Mouse (Mus musculus): ENCODE data around the gene Vdr. TPM values are rescaled to one million over a fixed set of nuclear protein-coding genes. Genes with fewer than 3 reads are reported as not detected.

Vdr gene
- total RNA-seq, 2 experiments from 2014 or later, result 0.35 to 0.61 TPM

DNA sequence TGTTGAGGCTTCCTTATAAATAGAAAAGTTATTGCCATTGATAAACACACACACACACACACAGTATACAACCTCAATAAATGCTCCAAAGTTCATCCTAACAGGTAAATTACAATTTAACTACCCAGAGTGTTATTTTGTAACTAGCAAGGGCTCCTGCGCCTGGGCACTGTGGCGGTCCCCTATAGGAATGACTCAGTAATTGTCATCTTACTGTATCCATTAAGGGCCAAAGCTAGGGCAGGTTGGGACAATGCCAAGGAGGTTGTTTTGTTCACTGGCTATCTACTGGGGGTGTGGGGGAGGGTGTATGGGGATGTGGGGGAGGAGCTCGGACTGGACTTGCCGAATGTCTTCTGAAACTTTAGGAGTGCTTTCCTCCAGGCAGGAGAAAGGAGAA, 16.6 kb upstream of the Vdr start:
- DNase-seq (ENCODE audit: low spot score in 2 of 2), result no peak
- intact Hi-C loops (cut with DNase I), result no loop called here

DNA sequence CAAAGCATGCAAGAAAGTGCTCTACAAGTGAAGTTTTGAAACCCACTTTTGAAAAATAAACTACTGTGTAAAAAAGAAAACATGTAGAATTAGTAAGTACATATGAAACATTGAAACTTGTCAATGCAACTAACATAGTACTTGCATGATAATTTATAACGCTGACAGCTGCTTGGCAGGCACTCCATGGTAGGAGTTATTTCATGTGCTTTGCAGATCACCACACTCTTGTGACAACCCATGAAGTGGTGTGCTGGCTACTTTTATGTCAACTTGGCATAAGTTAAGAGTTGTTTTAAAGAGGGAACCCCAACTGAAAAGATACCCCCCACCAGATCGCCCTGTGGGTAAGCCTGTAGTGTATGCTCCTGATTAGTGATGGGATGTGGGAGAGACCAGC, 12.0 kb upstream of the Vdr start:
- no peak for DNase-seq (ENCODE audit: low spot score in 2 of 2)
- intact Hi-C loops (cut with DNase I), result no loop called here

DNA sequence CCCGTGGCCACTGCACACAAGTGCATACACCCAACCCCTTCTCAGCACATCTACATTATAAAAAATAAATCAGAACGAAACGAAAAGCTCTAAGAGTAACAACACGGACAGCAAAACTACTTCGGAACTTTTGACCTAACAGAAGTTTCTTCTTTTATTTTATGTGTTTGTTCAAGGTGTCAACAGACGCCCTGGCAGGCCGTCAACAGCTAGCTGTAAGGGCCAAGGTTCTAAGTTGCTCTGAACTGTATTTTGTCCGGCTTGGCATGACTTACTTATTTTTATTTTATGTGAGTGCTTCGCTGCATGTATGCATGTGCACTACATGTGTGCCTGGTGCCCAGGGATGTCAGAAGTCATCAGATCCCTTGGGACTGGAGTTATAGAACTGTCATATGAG, 11.4 kb upstream of the Vdr start:
- no peak for DNase-seq (ENCODE audit: low spot score in 2 of 2)
- intact Hi-C loops (cut with DNase I), result no loop called here

DNA sequence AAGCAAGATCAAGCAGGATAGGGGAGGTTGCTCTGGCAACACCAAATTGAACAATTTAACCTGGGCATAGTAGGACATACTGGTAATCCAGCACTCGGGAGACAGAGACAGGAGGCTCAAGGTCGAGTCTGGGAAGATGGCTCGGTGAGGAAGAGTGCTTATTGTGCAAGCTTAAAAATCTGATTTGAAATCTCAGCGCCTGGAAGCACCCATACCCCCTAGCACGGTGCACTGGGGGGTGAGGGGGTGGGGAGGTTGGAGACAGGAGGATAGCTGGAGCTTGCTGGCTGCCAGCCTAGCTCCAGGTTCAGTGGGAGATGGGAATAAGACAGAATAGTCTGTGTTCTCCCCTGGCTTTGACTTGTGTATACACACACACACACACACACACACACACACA, 9.9 kb upstream of the Vdr start:
- no peak for DNase-seq (ENCODE audit: low spot score in 2 of 2)
- intact Hi-C loops (cut with DNase I), result no loop called here

DNA sequence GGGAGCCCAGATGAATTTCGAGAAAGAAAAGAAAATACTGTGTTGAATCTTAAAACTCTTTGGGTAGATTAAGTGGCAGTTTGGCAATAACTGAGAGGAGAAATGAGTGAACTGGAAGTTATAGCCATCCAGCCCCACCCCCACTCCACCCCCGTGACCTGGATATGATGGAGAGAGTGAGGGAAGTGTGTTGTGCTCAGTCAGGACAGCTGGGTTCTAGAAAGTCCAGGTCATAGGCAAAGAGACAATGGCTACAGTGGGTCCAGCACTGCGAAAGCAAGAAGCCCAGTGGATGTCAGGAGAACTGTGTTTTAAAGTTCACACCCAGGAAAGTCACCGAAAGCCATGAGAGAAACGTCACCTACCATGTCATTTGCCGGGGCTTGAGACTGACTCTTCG, 8.8 kb upstream of the Vdr start:
- no peak for DNase-seq (ENCODE audit: low spot score in 2 of 2)
- intact Hi-C loops (cut with DNase I), result no loop called here

DNA sequence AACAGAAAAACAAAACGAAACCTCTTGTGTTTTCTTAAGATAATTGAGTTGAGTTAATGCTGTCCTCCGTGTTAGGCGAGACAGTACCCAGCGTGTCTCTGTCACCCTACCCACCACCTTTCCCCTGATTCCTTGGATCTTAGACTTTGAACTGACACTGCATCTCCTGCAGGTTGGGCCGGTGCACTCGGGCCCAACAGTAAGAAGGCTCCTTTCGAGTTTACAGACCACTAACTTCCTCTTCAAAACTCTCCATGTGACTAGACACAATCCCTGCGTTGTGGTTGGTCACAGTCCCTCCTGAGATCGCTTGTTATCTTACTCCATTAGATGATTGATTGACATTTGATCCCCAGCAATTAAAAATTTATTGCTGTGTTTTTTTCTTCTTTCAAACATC, 7.6 kb upstream of the Vdr start:
- DNase-seq (ENCODE audit: low spot score in 2 of 2), result no peak
- intact Hi-C loops (cut with DNase I), result no loop called here

DNA sequence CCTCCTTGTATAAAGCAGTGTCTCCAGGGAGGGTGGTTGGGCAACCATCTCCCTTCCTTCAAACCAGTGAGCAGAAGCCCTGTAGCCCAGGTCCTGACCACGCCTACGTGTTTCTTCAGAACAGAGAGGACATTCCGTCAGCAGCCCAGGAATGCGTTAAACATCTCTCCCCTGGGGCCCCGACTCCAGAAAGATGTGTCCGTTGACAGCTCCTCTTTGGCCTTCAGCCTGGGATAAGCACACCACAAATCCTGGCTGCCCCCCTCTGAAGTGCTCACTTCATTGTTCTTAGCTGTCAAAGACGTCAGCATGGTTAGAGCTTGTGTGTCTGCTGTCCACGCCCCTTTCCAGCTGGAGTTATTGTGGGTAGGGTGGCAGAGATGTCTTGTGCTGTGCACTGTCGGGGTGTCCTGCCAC, 3.9 kb upstream of the Vdr start:
- DNase-seq (ENCODE audit: low spot score in 2 of 2), result no peak
- intact Hi-C loops (cut with DNase I), result no loop called here

DNA sequence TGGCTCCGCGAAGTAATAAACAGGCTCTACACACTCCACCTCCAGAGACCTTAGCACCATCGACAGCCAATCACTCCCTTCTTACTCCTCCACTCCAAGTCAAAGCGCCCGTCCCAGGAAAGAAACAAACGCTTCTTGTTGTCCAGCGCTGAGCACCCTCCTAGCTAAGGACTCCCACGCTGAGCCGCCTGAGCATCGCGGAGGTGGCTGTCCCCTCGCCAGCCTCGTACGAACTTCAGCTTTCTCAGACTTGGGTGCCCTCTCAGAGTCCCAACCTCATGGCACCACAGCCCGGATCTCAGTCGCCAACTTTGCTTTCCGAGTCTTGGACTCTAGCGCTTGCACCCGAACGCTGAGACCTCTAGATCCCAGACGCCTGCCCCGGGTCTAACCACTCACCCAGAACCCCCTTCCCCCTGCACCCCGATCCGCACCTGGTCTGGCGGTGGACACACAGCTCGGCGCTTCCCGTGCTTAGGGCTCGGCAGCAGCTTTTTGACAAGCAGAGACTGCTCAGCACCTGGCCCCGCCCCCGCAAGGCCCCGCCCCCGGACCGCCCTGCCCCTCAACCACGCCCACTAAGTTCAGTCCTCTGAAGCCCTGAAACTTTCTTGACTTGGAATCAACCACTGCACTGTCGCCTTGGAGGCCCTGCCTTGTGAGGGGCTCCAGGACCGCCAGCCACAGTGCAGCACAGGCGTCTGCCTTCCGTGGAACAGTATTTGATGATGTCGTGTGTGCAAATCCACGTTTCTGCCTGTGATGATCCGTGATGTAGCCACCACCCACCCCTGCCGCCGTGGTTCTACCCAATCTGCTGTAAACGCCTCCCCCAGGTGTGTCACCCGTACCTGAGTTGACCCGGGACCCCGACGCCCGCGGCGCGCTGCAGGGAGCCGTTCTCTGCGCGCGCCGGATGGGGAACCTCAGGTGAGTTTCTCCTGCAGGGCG, 2.4 kb downstream of the Vdr start:
- intact Hi-C loops (cut with DNase I), result no loop called here
- DNase-seq (ENCODE audit: low spot score in 2 of 2), result peak; percentile 6 to 17

DNA sequence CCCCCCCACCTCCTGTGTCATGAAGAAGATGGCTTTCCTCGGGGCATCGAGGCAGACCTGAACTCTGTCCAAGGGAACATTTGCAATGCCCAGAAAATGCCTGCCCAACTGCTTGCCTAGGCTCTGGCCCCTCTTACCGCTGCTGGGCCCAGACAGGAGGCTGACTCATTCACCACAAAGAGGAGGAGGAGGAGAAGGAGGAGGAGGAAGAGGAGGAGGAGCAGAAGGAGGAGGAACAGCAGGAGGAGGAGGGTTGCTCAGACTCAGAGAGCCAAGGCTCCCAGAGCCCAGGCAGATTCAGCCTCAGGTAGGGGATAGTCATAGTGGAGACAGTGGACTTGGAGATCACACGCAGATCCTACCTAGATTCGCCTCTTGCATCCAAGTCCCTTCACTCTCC, 3.2 kb downstream of the Vdr start:
- intact Hi-C loops (cut with DNase I), result no loop called here
- DNase-seq (ENCODE audit: low spot score in 2 of 2), result no peak

DNA sequence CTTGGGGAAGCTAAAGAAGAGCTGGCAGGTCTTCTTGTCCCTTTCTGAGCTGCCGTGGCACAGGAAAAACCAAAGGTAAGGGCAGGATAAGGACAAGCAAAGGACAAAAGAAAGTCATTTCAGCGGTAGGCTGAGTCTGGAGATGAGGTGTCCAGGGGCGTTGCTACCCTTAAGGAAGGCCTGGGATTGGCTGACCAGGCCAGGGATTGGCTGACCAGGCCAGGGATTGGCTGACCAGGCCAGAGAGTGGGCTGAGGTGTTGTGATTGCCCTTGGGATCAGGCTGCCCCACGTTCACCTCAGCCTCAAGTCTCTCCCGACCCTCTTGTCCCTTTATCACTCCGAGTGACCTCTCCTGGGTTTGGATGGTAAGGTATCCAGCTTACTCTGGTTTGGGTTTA, 5.1 kb downstream of the Vdr start:
- no peak for DNase-seq (ENCODE audit: low spot score in 2 of 2)
- intact Hi-C loops (cut with DNase I), result no loop called here

DNA sequence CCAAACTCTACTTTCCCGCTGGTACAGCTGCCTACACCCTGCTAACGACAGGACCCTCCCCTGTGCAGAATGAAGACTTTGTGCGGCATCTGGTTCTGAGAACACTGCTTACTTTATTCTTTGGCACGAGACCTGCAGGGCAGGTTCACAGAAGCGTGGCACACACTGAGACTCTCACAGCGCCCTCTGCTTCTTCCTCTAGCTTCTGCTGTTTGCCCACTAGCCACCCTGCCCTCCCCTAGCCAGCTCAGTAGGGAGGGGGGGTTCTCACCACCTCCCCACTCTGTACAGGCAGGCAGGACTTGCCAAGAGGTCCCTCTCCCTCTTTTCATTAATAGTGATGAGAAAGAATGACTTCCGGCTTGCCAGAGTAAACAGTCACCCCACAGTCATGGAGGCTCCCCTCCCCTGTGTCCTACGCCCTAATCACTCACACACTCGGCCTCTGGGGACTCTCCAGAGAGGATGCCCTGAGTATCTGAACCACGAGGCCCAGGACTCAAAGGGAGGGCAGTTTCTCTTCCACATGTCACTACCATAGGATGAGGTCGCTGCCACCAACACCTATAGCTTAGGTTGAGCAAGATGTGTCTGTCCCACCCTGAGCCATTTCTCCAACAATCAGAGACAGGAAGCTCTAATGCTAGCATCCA, 6.0 kb downstream of the Vdr start:
- intact Hi-C loops (cut with DNase I), result no loop called here
- DNase-seq (ENCODE audit: low spot score in 2 of 2), result no peak

DNA sequence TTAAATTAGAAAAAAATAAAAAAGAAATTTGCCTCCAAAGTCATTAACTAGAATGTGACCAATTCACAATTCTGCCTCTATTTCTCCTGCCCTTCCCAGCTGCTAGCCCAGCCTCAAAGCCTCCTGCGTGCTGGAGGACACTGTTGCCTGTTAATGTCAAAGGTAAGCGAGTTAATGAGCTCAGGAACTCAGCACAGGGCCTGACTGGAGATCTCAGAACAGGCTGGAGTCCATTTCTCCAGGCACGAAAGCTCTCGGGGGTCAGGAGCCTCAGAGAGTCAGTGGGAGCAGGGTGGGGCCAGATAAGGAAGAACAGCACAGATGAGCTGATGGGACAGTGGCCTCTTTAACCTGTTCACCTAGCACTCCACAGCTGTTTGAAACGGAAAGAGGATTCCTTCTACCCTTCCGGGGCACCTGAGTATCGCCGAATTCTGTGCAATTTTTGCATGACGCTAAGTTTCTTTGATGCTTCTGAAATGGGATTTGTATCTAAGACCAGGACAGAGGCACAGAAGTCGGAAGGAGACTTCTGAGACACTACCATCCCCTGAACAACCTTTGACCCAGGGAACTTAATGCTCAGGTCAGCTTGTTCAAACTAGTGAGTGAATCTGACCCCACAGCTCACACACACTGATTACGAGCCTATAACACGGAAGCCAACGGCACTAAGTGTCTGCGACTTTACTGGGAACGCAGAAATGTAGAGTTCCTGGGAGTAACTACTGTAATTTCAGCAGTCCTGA, 7.0 kb downstream of the Vdr start:
- intact Hi-C loops (cut with DNase I), result no loop called here
- DNase-seq (ENCODE audit: low spot score in 2 of 2), result no peak

DNA sequence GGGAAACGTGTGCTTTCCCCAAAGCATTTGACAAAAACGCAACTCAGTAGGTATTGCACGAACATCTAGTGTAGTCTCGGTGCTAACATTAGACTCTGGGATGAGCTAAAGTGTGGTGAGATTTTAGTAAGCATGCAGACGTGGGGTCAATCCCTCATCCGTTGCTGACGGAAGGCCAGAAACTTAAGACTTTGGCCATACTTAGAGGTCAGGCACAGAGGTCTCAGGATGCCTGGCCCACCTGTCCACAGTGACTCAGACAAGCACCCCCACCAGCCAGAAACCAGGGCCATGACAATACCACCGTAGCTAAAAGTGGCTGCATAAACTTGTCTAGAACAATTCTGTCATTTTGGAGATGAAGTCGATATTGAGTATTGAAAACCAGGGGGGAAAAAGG, 9.4 kb downstream of the Vdr start:
- intact Hi-C loops (cut with DNase I), result no loop called here
- DNase-seq (ENCODE audit: low spot score in 2 of 2), result no peak

DNA sequence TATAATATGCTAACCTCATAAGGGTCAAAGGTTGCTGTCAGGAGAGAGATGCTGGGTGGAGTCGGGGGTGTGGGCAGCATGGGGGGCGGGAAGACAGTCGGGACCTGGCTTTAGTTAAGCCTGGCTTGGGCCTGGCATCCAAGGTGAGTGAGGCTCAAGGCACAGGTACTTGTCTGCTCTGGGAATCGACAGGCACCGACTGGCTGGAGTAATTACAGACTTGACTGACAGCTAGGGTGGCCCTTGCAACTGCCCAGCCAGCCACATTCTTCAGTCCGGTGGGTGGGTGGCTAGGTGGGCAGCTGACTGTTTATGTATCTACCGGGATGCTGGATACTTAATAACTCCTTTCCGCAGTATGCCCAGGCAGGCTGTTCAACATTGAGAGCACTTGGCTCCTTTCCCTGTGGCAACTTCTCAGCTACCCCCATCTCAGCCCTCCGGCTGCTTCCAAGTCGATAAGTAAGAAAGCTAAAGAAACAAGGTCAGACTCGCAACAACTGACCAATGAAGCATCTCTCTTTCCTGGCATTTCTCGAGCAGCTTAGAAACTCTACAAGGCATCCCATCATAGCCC, 10.0 kb downstream of the Vdr start:
- no peak for DNase-seq (ENCODE audit: low spot score in 2 of 2)
- intact Hi-C loops (cut with DNase I), result no loop called here

DNA sequence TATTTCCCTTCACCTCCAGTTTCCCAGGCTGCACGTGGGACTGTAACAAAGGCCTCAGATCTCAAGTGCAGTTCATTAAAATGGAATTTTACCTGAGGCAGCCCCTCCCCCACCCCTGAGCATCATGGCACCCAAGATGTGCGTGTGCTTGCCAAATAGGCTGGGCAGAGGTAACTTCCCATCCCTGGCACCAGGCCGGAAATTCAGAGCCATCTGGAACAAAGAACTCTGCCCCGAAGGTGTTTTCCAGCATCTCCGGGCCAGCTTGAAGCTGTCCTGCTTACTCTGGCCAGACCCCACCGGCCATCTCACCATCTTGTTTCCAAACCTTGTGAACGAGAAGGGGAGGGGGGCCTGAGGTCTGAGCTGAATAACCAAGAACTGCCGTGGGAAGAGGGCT, 10.7 kb downstream of the Vdr start:
- intact Hi-C loops (cut with DNase I), result no loop called here
- DNase-seq (ENCODE audit: low spot score in 2 of 2), result no peak

DNA sequence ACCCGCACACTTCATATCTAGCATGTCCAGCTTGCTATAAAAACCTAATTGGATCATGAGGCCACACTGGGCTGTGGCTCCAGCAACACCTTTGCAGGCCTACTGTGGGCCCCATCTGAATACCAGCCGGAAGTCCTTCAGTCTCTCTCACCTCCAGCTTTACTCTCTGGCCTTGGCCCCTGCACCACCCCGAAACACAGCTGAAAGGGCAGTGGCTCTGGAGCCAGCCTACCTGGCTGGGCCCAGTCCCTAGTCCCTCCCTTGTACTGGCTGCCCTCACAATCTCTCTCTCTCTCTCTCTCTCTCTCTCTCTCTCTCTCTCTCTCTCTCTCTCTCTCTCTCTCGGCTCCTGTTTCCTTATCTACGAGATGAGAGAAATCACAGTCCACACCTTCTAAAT, 11.6 kb downstream of the Vdr start:
- intact Hi-C loops (cut with DNase I), result no loop called here
- DNase-seq (ENCODE audit: low spot score in 2 of 2), result no peak

DNA sequence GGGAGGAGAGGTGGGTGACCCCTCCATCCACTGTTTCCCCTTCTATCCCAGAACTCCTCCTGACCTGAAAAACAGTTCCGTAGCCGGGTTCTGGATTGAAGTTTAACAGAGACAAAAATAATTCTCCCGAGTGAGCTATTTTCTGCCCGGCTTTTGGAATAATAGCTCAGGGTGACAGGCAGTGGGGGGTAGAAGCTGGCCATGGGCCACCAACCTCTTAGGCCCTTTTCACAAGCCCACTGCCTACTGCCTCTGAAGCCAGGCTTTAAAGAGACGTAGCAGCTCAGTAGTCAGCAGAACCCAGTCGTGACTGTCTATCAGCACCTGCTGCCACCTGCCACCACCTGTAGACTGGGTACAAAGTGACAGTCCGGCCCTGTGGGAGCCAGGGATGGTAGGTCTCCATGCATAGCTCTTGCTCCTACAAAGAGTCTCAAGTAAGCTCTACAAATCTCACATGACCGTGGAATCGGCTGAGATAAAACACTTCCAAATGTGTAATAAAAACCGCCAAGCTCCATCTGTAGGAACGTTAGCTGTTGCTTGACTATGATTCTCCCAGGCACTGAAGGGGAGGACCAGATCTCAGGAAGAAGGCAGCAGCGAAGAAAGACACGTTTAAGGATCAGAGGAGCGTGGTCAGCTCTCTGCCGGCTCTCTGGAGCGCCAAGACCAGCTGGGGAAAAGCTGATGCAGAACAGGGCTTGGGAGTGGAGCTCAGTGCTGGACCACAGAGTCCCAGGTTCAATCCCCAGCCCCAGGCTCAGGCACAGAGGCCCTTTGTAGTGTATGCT, 13.4 kb downstream of the Vdr start:
- no peak for DNase-seq (ENCODE audit: low spot score in 2 of 2)
- intact Hi-C loops (cut with DNase I), result no loop called here

DNA sequence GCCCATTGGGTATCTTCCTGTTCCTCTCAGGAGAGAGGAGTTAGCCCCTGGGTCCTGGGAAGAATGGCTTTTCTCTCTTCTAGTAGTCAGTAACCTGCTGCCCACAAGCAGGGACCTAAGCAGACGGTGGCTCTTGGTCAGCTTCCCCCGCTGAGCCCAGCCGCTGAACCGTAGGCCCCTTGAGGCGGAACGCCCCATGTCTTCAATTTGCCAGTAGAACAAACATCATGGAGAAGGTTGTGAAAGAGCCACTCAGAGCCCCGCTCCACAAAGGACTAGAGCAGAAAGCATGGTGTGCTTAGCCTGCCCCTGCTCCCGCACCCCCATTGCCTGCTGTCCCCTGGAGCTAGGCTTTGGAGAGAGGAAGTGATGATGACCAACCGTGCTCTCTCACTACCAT, 14.1 kb downstream of the Vdr start:
- DNase-seq (ENCODE audit: low spot score in 2 of 2), result no peak

DNA sequence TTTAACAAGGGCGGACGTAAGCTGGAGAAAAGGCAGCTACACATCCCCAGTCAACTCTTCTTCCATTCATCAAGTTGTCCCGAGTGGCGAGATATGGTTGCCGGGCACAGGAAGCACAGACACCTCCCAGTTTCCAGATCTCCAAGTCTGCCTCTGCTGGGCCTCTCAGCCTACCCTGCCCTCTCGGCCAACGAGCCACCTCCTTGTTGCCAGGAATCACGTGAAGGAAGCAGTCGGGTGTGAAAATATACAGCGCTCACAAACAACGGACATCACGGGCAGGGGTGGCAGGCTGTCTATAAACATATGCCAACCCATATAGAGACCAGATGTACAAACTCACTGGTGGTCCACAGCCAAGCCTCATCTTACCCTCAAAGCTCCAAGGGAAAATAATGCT, 14.6 kb downstream of the Vdr start:
- intact Hi-C loops (cut with DNase I), result no loop called here
- DNase-seq (ENCODE audit: low spot score in 2 of 2), result no peak

More for the DNA sequence above, 14.1 kb downstream of the Vdr start:
- intact Hi-C loops (cut with DNase I), result no loop called here

DNA sequence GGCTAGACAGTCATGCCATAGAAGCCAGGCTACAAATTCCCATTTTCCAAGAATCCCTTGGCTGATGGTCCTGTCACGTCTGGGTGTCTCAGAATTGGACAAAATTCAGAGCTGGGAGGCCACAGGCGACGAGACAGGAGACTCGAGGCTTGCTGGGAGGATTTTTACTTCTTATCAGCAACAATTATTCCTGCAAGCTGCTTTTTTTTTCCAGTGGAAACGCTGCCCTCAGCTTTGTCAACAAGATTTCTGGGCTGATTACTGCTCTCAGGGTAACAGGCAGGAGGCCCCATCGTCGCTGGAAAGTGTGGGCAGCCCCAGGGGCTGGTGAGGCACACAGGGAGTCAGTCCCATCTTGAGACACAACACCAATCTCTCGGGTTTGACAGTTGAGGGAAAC, 17.9 kb downstream of the Vdr start:
- intact Hi-C loops (cut with DNase I), result no loop called here
- DNase-seq (ENCODE audit: low spot score in 2 of 2), result no peak

Data from left cerebral cortex, postnatal 36 days (tissue).